In genomic region chr5:121597991-121598537, GRCm38 (mm10) we compare ENCODE assay signal across 37 mouse cellular contexts. TPM values are rescaled to one million over a fixed set of nuclear protein-coding genes. Genes with fewer than 3 reads are reported as not detected.
DNase-seq lines count a peak whose midpoint lies in the region; ATAC-seq and TF ChIP-seq lines count a peak whose summit lies in the region.
"Had no signal": no experiment of that assay in that cellular context is flagged by ENCODE, and none has a peak within 500 bp of the region (broad histone marks: within the 10 kb centered on the region; RNA-seq: fewer than 3 reads in every experiment).

No protein-coding gene starts in this region.

- H3K9me3 ChIP-seq in liver, embryonic 12.5 days (replicated peaks): no peaks in the 10 kb centered on the region
- no peaks in the 10 kb centered on the region for H3K9me3 ChIP-seq in MEL (replicated peaks; ENCODE audit: insufficient read depth, low read length)
- no peaks in the 10 kb centered on the region for H3K9me3 ChIP-seq in intestine, embryonic 14.5 days (ENCODE audit: control insufficient read depth, low read length)
- no peaks in the 10 kb centered on the region for H3K9me3 ChIP-seq in hindbrain, postnatal 0 days (ENCODE audit: low read length)
- H3K9me3 ChIP-seq: embryonic facial prominence, embryonic 12.5 days; forebrain, embryonic 10.5 days; forebrain, embryonic 15.5 days; heart, embryonic 13.5 days; kidney, embryonic 15.5 days; limb, embryonic 12.5 days; liver, embryonic 13.5 days had no signal

- H3K4me2 ChIP-seq in liver, embryonic 12.5 days: no peak overlapping the region
- H3K4me2 ChIP-seq in intestine, embryonic 14.5 days (ENCODE audit: low read length): no peak overlapping the region
- H3K4me2 ChIP-seq in hindbrain, postnatal 0 days (ENCODE audit: low read depth, low read length): no peak overlapping the region
- H3K4me2 ChIP-seq: embryonic facial prominence, embryonic 12.5 days; forebrain, embryonic 15.5 days; heart, embryonic 13.5 days; kidney, embryonic 15.5 days; limb, embryonic 12.5 days; liver, embryonic 13.5 days; lung, embryonic 14.5 days had no signal

- peak; percentile 47 to 74 for TF ChIP-seq EP300 in MEL (IDR thresholded peaks at IDR 0.05; ENCODE audit: low read depth in 1 of 2, low read length in 2 of 2)

- no peak overlapping the region for H3K9ac ChIP-seq in liver, adult 2 months (ENCODE audit: low read depth, low read length)
- H3K9ac ChIP-seq in liver, embryonic 12.5 days: no peak overlapping the region
- peak overlapping the region; percentile 4; the same call in 1 of the 2 replicates for H3K9ac ChIP-seq in MEL (ENCODE audit: control insufficient read depth, low read depth, low read length, poor library complexity, severe bottlenecking)
- no peak overlapping the region for H3K9ac ChIP-seq in intestine, embryonic 14.5 days (ENCODE audit: low read length)
- no peak overlapping the region for H3K9ac ChIP-seq in hindbrain, postnatal 0 days (replicated peaks; ENCODE audit: low read length)
- H3K9ac ChIP-seq: embryonic facial prominence, embryonic 12.5 days; forebrain, embryonic 15.5 days; heart, embryonic 13.5 days; kidney, embryonic 15.5 days; limb, embryonic 12.5 days; liver, embryonic 13.5 days; lung, embryonic 14.5 days had no signal

- no peak for DNase-seq in liver, adult 2 months (ENCODE audit: extremely low read depth, low read depth, low spot score)
- peak; percentile 15 for DNase-seq in MEL (ENCODE audit: low read depth, low spot score)
- no peak for DNase-seq in intestine, embryonic 14.5 days (ENCODE audit: low spot score)
- DNase-seq in cerebellum, postnatal 36 days: no peak
- no peak for DNase-seq in hindbrain, postnatal 0 days (ENCODE audit: low spot score)
- DNase-seq in thymus, postnatal 0 days (ENCODE audit: low spot score): no peak
- DNase-seq: adrenal gland, postnatal 25 days; cerebellum, adult 2 months; embryo, embryonic 11 days; gastrocnemius, postnatal 36 days; kidney, adult 18-20 months; kidney, postnatal 25 days; liver, embryonic 13.5 days; midbrain, embryonic 14.5 days; right cerebral cortex, adult 18-20 months; thymus, postnatal 36 days had no signal

- no peak for TF ChIP-seq RAD21 in MEL (IDR thresholded peaks at IDR 0.05; ENCODE audit: low read depth, low read length)

- peaks cover 6% of the 10 kb centered on the region; the same call in 1 of the 2 replicates for H3K4me1 ChIP-seq in liver, adult 2 months (ENCODE audit: control insufficient read depth, insufficient read depth, low read length)
- H3K4me1 ChIP-seq in liver, embryonic 12.5 days: peaks cover 48% of the 10 kb centered on the region
- H3K4me1 ChIP-seq in MEL (ENCODE audit: control insufficient read depth in 1 of 2, insufficient read depth in 2 of 2, low read length in 2 of 2): peaks cover 19 to 30% of the 10 kb centered on the region in 2 experiments
- H3K4me1 ChIP-seq in intestine, embryonic 14.5 days (replicated peaks; ENCODE audit: control insufficient read depth, insufficient read depth, low read length): peaks cover 11% of the 10 kb centered on the region; the same call in 1 of the 2 replicates
- peaks cover 9% of the 10 kb centered on the region for H3K4me1 ChIP-seq in small intestine, adult 2 months (ENCODE audit: control insufficient read depth, insufficient read depth, insufficient read length, low read length)
- H3K4me1 ChIP-seq in hindbrain, postnatal 0 days (ENCODE audit: insufficient read depth, low read length): peaks cover 6% of the 10 kb centered on the region; the same call in 1 of the 2 replicates

- H3K27me3 ChIP-seq in liver, adult 2 months (ENCODE audit: control insufficient read depth, insufficient read depth, low read length): no peaks in the 10 kb centered on the region
- H3K27me3 ChIP-seq in liver, embryonic 12.5 days (replicated peaks): peaks cover 10% of the 10 kb centered on the region; the same call in 1 of the 2 replicates
- H3K27me3 ChIP-seq in MEL (ENCODE audit: control insufficient read depth in 1 of 2, insufficient read depth in 2 of 2, low read length in 2 of 2): no peaks in the 10 kb centered on the region
- no peaks in the 10 kb centered on the region for H3K27me3 ChIP-seq in intestine, embryonic 14.5 days (replicated peaks; ENCODE audit: control insufficient read depth, insufficient read depth, low read length)
- no peaks in the 10 kb centered on the region for H3K27me3 ChIP-seq in small intestine, adult 2 months (ENCODE audit: control insufficient read depth, insufficient read depth, low read length)
- H3K27me3 ChIP-seq in hindbrain, postnatal 0 days (ENCODE audit: insufficient read depth, low read length): no peaks in the 10 kb centered on the region
- H3K27me3 ChIP-seq: embryonic facial prominence, embryonic 12.5 days; forebrain, embryonic 15.5 days; kidney, embryonic 15.5 days; liver, embryonic 13.5 days had no signal

- WGBS in liver, adult 2 months: 88% methylated on average over 7 of the region's 7 CpGs
- WGBS in liver, embryonic 12.5 days (ENCODE audit: insufficient replicate concordance): 62% methylated on average over 7 of the region's 7 CpGs
- 81% methylated on average over 7 of the region's 7 CpGs for WGBS in intestine, embryonic 14.5 days
- 86% methylated on average over 7 of the region's 7 CpGs for WGBS in small intestine, adult 2 months
- WGBS in hindbrain, postnatal 0 days: 77% methylated on average over 7 of the region's 7 CpGs

- TF ChIP-seq POLR2A in liver, adult 2 months (IDR thresholded peaks at IDR 0.05; ENCODE audit: extremely low read depth, insufficient read depth, low read length): no peak
- TF ChIP-seq POLR2A in MEL (IDR thresholded peaks at IDR 0.05; ENCODE audit: control insufficient read depth in 1 of 2, insufficient read depth in 1 of 2, low read depth in 1 of 2, low read length in 2 of 2, poor library complexity in 1 of 2): no peak
- TF ChIP-seq POLR2A in small intestine, adult 2 months (IDR thresholded peaks at IDR 0.05; ENCODE audit: low read depth, low read length): no peak

- H3K27ac ChIP-seq in liver, adult 2 months (replicated peaks; ENCODE audit: insufficient read depth, low read depth, low read length): peak overlapping the region; percentile 60
- H3K27ac ChIP-seq in liver, embryonic 12.5 days: no peak overlapping the region
- peak overlapping the region; percentile 59; the same call in 1 of the 2 replicates for H3K27ac ChIP-seq in MEL (ENCODE audit: control insufficient read depth, low read depth, low read length)
- H3K27ac ChIP-seq in intestine, embryonic 14.5 days (ENCODE audit: low read depth): peak overlapping the region; percentile 24
- peak overlapping the region; percentile 17; the same call in 1 of the 2 replicates for H3K27ac ChIP-seq in small intestine, adult 2 months (ENCODE audit: insufficient read depth, low read depth, low read length)
- no peak overlapping the region for H3K27ac ChIP-seq in hindbrain, postnatal 0 days
- H3K27ac ChIP-seq: embryonic facial prominence, embryonic 12.5 days; forebrain, embryonic 10.5 days; forebrain, embryonic 15.5 days; heart, embryonic 13.5 days; kidney, embryonic 15.5 days; left cerebral cortex, adult 2 months; liver, embryonic 13.5 days had no signal

- H3K4me3 ChIP-seq in liver, adult 2 months (ENCODE audit: insufficient read depth, low read depth, low read length): no peak overlapping the region
- H3K4me3 ChIP-seq in liver, embryonic 12.5 days: no peak overlapping the region
- no peak overlapping the region for H3K4me3 ChIP-seq in MEL (ENCODE audit: control insufficient read depth in 1 of 2, insufficient read depth in 1 of 2, low read depth in 2 of 2, low read length in 2 of 2)
- H3K4me3 ChIP-seq in intestine, embryonic 14.5 days (ENCODE audit: low read depth, low read length): no peak overlapping the region
- no peak overlapping the region for H3K4me3 ChIP-seq in small intestine, adult 2 months (ENCODE audit: low read depth, low read length)
- no peak overlapping the region for H3K4me3 ChIP-seq in hindbrain, postnatal 0 days (ENCODE audit: low read length)
- H3K4me3 ChIP-seq: embryonic facial prominence, embryonic 12.5 days; forebrain, embryonic 10.5 days; forebrain, embryonic 15.5 days; heart, embryonic 13.5 days; kidney, embryonic 15.5 days; left cerebral cortex, adult 2 months; limb, embryonic 12.5 days; liver, embryonic 13.5 days had no signal

- ATAC-seq in liver, embryonic 12.5 days: no peak
- no peak for ATAC-seq in intestine, embryonic 14.5 days (replicated peaks; ENCODE audit: low FRiP score, low TSS enrichment, low read depth)
- ATAC-seq in hindbrain, postnatal 0 days: no peak
- ATAC-seq: forebrain, embryonic 15.5 days; hindbrain, embryonic 16.5 days had no signal

- no peaks in the 10 kb centered on the region for H3K36me3 ChIP-seq in liver, adult 2 months (ENCODE audit: control insufficient read depth, insufficient read depth, low read length)
- no peaks in the 10 kb centered on the region for H3K36me3 ChIP-seq in liver, embryonic 12.5 days
- H3K36me3 ChIP-seq in MEL (ENCODE audit: control insufficient read depth in 1 of 2, insufficient read depth in 2 of 2, low read length in 2 of 2): peaks cover 0 to 33% of the 10 kb centered on the region in 2 experiments; a peak in 2 of 4 replicates
- H3K36me3 ChIP-seq in intestine, embryonic 14.5 days (ENCODE audit: control insufficient read depth, insufficient read depth, low read length): no peaks in the 10 kb centered on the region
- no peaks in the 10 kb centered on the region for H3K36me3 ChIP-seq in small intestine, adult 2 months (ENCODE audit: control insufficient read depth, insufficient read depth, low read length)
- H3K36me3 ChIP-seq in hindbrain, postnatal 0 days (ENCODE audit: insufficient read depth, low read length): no peaks in the 10 kb centered on the region
- H3K36me3 ChIP-seq: embryonic facial prominence, embryonic 12.5 days; forebrain, embryonic 10.5 days; forebrain, embryonic 15.5 days; heart, embryonic 13.5 days; kidney, embryonic 15.5 days; limb, embryonic 12.5 days; liver, embryonic 13.5 days had no signal

- H3K79me2 ChIP-seq in liver, adult 2 months (ENCODE audit: control insufficient read depth, insufficient read depth, low read length): peaks cover 2% of the 10 kb centered on the region; the same call in 1 of the 2 replicates
- H3K79me2 ChIP-seq in MEL (ENCODE audit: control insufficient read depth, insufficient read depth, low read length, poor library complexity): peaks cover 3% of the 10 kb centered on the region

- TF ChIP-seq CTCF in liver, adult 2 months (IDR thresholded peaks at IDR 0.05; ENCODE audit: low read depth, low read length): no peak
- no peak for TF ChIP-seq CTCF in MEL (IDR thresholded peaks at IDR 0.05 in 2 of 3, conservative IDR thresholded peaks at IDR 0.05 in 1 of 3; ENCODE audit: control insufficient read depth in 1 of 3, insufficient read depth in 1 of 3, low read depth in 2 of 3, low read length in 3 of 3, poor library complexity in 1 of 3, severe bottlenecking in 1 of 3)
- no peak for TF ChIP-seq CTCF in small intestine, adult 2 months (IDR thresholded peaks at IDR 0.05; ENCODE audit: extremely low read depth, insufficient read length, insufficient replicate concordance, low read depth, low read length)
- no peak for TF ChIP-seq CTCF in hindbrain, postnatal 0 days (IDR thresholded peaks at IDR 0.05; ENCODE audit: low read depth)

RNA-seq across cellular contexts. Expression of gene Aldh2, which starts 4.4 kb away (rescaled TPM):
- 1,488 and 1,502 TPM in 2 replicates for total RNA-seq in liver, adult 2 months (2014; rRNA removed)
- polyA plus RNA-seq in liver, adult 2 months (2012; rRNA removed): 3,750 and 4,351 TPM in 2 replicates
- 143 and 146 TPM in 2 replicates for polyA plus RNA-seq in liver, embryonic 12.5 days (2016; fragmentation: Nextera tagmentation; extraction: Ambion mirVana)
- total RNA-seq in MEL (2012; rRNA removed): 116 and 198 TPM in 2 replicates
- 100 to 1,000 TPM; 267 to 471 TPM for polyA plus RNA-seq in MEL (2012; ENCODE audit: insufficient read depth in 1 of 2, insufficient read length in 2 of 2, low read depth in 1 of 2, low replicate concordance in 2 of 2, missing spikeins in 1 of 2)
- 70.2 and 76.5 TPM in 2 replicates for polyA plus RNA-seq in intestine, embryonic 14.5 days (2014; fragmentation: Nextera tagmentation; extraction: Ambion mirVana)
- polyA plus RNA-seq in small intestine, adult 2 months (2012; rRNA removed): 308 and 324 TPM in 2 replicates
- total RNA-seq in hindbrain, postnatal 0 days (2014; rRNA removed): 87.7 and 106 TPM in 2 replicates
- polyA plus RNA-seq in hindbrain, postnatal 0 days (2015; fragmentation: Nextera tagmentation; extraction: Ambion mirVana): 150 and 157 TPM in 2 replicates
- polyA plus RNA-seq in thymus, postnatal 0 days (2015; fragmentation: Nextera tagmentation; extraction: Ambion mirVana): 127 and 128 TPM in 2 replicates

RNA-seq across cellular contexts. Expression of gene Acad12, which starts 20.7 kb away (rescaled TPM):
- total RNA-seq in liver, adult 2 months (2014; rRNA removed): 9.6 and 14.4 TPM in 2 replicates
- 9.1 and 10.1 TPM in 2 replicates for polyA plus RNA-seq in liver, adult 2 months (2012; rRNA removed)
- 1.6 and 1.9 TPM in 2 replicates for polyA plus RNA-seq in liver, embryonic 12.5 days (2016; fragmentation: Nextera tagmentation; extraction: Ambion mirVana)
- 2.6 and 2.8 TPM in 2 replicates for total RNA-seq in MEL (2012; rRNA removed)
- polyA plus RNA-seq in MEL (2012; ENCODE audit: insufficient read depth in 1 of 2, insufficient read length in 2 of 2, low read depth in 1 of 2, low replicate concordance in 2 of 2, missing spikeins in 1 of 2): 1 to 10 TPM in 1 of 2 experiments, not detected in 1; 6.4 TPM
- polyA plus RNA-seq in intestine, embryonic 14.5 days (2014; fragmentation: Nextera tagmentation; extraction: Ambion mirVana): 2.4 and 3.4 TPM in 2 replicates
- 4.4 and 6.7 TPM in 2 replicates for polyA plus RNA-seq in small intestine, adult 2 months (2012; rRNA removed)
- 1.7 and 3.7 TPM in 2 replicates for total RNA-seq in hindbrain, postnatal 0 days (2014; rRNA removed)
- 1.6 and 2.2 TPM in 2 replicates for polyA plus RNA-seq in hindbrain, postnatal 0 days (2015; fragmentation: Nextera tagmentation; extraction: Ambion mirVana)
- 1.3 and 1.4 TPM in 2 replicates for polyA plus RNA-seq in thymus, postnatal 0 days (2015; fragmentation: Nextera tagmentation; extraction: Ambion mirVana)

RNA-seq across cellular contexts. Expression of gene Mapkapk5, which starts 52.4 kb away (rescaled TPM):
- 39.0 and 40.1 TPM in 2 replicates for total RNA-seq in liver, adult 2 months (2014; rRNA removed)
- polyA plus RNA-seq in liver, adult 2 months (2012; rRNA removed): 16.8 and 21.7 TPM in 2 replicates
- 33.6 and 35.8 TPM in 2 replicates for polyA plus RNA-seq in liver, embryonic 12.5 days (2016; fragmentation: Nextera tagmentation; extraction: Ambion mirVana)
- 49.6 and 66.3 TPM in 2 replicates for total RNA-seq in MEL (2012; rRNA removed)
- polyA plus RNA-seq in MEL (2012; ENCODE audit: insufficient read depth in 1 of 2, insufficient read length in 2 of 2, low read depth in 1 of 2, low replicate concordance in 2 of 2, missing spikeins in 1 of 2): 10 to 100 TPM in 1 of 2 experiments, not detected in 1; 74.8 TPM
- 48.8 and 59.8 TPM in 2 replicates for polyA plus RNA-seq in intestine, embryonic 14.5 days (2014; fragmentation: Nextera tagmentation; extraction: Ambion mirVana)
- 20.4 and 36.5 TPM in 2 replicates for polyA plus RNA-seq in small intestine, adult 2 months (2012; rRNA removed)
- 51.0 and 57.6 TPM in 2 replicates for total RNA-seq in hindbrain, postnatal 0 days (2014; rRNA removed)
- 43.1 and 46.1 TPM in 2 replicates for polyA plus RNA-seq in hindbrain, postnatal 0 days (2015; fragmentation: Nextera tagmentation; extraction: Ambion mirVana)
- 46.7 and 52.1 TPM in 2 replicates for polyA plus RNA-seq in thymus, postnatal 0 days (2015; fragmentation: Nextera tagmentation; extraction: Ambion mirVana)

RNA-seq across cellular contexts. Expression of gene Adam1a, which starts 52.8 kb away (rescaled TPM):
- total RNA-seq in liver, adult 2 months (2014; rRNA removed): 2.5 and 2.8 TPM in 2 replicates
- 0.85 and 1.4 TPM in 2 replicates for polyA plus RNA-seq in liver, adult 2 months (2012; rRNA removed)
- polyA plus RNA-seq in liver, embryonic 12.5 days (2016; fragmentation: Nextera tagmentation; extraction: Ambion mirVana): 0.26 and 0.54 TPM in 2 replicates
- 0.92 and 1.9 TPM in 2 replicates for total RNA-seq in MEL (2012; rRNA removed)
- polyA plus RNA-seq in MEL (2012; ENCODE audit: insufficient read depth in 1 of 2, insufficient read length in 2 of 2, low read depth in 1 of 2, low replicate concordance in 2 of 2, missing spikeins in 1 of 2): 1 to 10 TPM in 1 of 2 experiments, not detected in 1; 1.0 TPM
- 1.6 and 2.1 TPM in 2 replicates for polyA plus RNA-seq in intestine, embryonic 14.5 days (2014; fragmentation: Nextera tagmentation; extraction: Ambion mirVana)
- 1.9 and 3.7 TPM in 2 replicates for polyA plus RNA-seq in small intestine, adult 2 months (2012; rRNA removed)
- total RNA-seq in hindbrain, postnatal 0 days (2014; rRNA removed): 8.5 and 14.4 TPM in 2 replicates
- polyA plus RNA-seq in hindbrain, postnatal 0 days (2015; fragmentation: Nextera tagmentation; extraction: Ambion mirVana): 1.3 and 1.4 TPM in 2 replicates
- 0.64 and 0.66 TPM in 2 replicates for polyA plus RNA-seq in thymus, postnatal 0 days (2015; fragmentation: Nextera tagmentation; extraction: Ambion mirVana)

RNA-seq across cellular contexts. Expression of gene Gm42878, which starts 52.8 kb away (rescaled TPM):
- 0.09 TPM in 1 of 2 replicates, not detected in the other for total RNA-seq in liver, adult 2 months (2014; rRNA removed)
- polyA plus RNA-seq in liver, adult 2 months (2012; rRNA removed): not detected in 2 replicates
- not detected in 2 replicates for polyA plus RNA-seq in liver, embryonic 12.5 days (2016; fragmentation: Nextera tagmentation; extraction: Ambion mirVana)
- total RNA-seq in MEL (2012; rRNA removed): 0.20 TPM in 1 of 2 replicates, not detected in the other
- polyA plus RNA-seq in MEL (2012; ENCODE audit: insufficient read depth in 1 of 2, insufficient read length in 2 of 2, low read depth in 1 of 2, low replicate concordance in 2 of 2, missing spikeins in 1 of 2): not detected
- polyA plus RNA-seq in intestine, embryonic 14.5 days (2014; fragmentation: Nextera tagmentation; extraction: Ambion mirVana): not detected in 2 replicates
- polyA plus RNA-seq in small intestine, adult 2 months (2012; rRNA removed): not detected in 2 replicates
- total RNA-seq in hindbrain, postnatal 0 days (2014; rRNA removed): not detected in 2 replicates
- not detected in 2 replicates for polyA plus RNA-seq in hindbrain, postnatal 0 days (2015; fragmentation: Nextera tagmentation; extraction: Ambion mirVana)
- not detected in 2 replicates for polyA plus RNA-seq in thymus, postnatal 0 days (2015; fragmentation: Nextera tagmentation; extraction: Ambion mirVana)
- total RNA-seq: adrenal gland, postnatal 25 days; gastrocnemius, adult 18-20 months; gastrocnemius, postnatal 36 days; heart, adult 8-10 months; heart, postnatal 14 days; layer of hippocampus, adult 18-20 months; layer of hippocampus, postnatal 10 days; left cerebral cortex, postnatal 25 days; megakaryocyte-erythroid progenitor cell, adult 5-6 weeks; neutrophil, adult 5-6 weeks had no signal
- polyA plus RNA-seq: forebrain, embryonic 10.5 days; forebrain, embryonic 15.5 days; heart, embryonic 13.5 days; hindbrain, embryonic 11.5 days; hindbrain, embryonic 16.5 days; kidney, embryonic 15.5 days; limb, embryonic 12.5 days; liver, embryonic 13.5 days; lung, embryonic 14.5 days; midbrain, embryonic 14.5 days; spleen, adult 2 months had no signal

Comparison
In these comparisons a context has a peak if more than half of its experiments do, and no peak if none do; other contexts are left out.
1. H3K27ac ChIP-seq: peak in liver, adult 2 months (single experiment), MEL (single experiment), intestine, embryonic 14.5 days (single experiment) and small intestine, adult 2 months (single experiment); none in liver, embryonic 12.5 days (single experiment) and hindbrain, postnatal 0 days (single experiment).